Mouse (Mus musculus) hindbrain, postnatal 0 days (tissue): ENCODE measurements around the gene Il1rn. TPM values are rescaled to one million over a fixed set of nuclear protein-coding genes. Genes with fewer than 3 reads are reported as not detected.
A peak's percentile ranks its signal among the peaks of the same experiment; 100 is the strongest.

Experiments used
- ATAC-seq: fragments of 200-750 bp; cut with Nextera tagmentation; 2 replicates; pipeline ENCODE4 v1.8.0; 2017; ENCODE audit warnings: mild to moderate bottlenecking, moderate TSS enrichment, moderate library complexity
- DNase-seq: peaks from one replicate; pipeline ENCODE4 v3.0.0-alpha.2; 2015; ENCODE audit warnings: low spot score
- H3K27ac ChIP-seq: fragments of 300-500 bp; sonication (generic); 2 replicates; pipeline ENCODE4 v1.5.1; 2014; ENCODE audit warnings: mild to moderate bottlenecking
- H3K27me3 ChIP-seq: fragments of 300-500 bp; sonication (generic); 2 replicates; pipeline ENCODE4 v1.6.1; 2014; ENCODE audit warnings: low read length, mixed read lengths; ENCODE audit not compliant: insufficient read depth
- H3K36me3 ChIP-seq: fragments of 300-500 bp; sonication (generic); 2 replicates; pipeline ENCODE4 v1.6.1; 2014; ENCODE audit warnings: low read length, mixed read lengths; ENCODE audit not compliant: insufficient read depth
- H3K4me1 ChIP-seq: fragments of 300-500 bp; sonication (generic); 2 replicates; pipeline ENCODE4 v1.6.1; 2014; ENCODE audit warnings: antibody characterized with exemption, low read length, mixed read lengths; ENCODE audit not compliant: insufficient read depth
- H3K4me2 ChIP-seq: fragments of 300-500 bp; sonication (generic); 2 replicates; pipeline ENCODE4 v1.6.1; 2014; ENCODE audit warnings: low read depth, mild to moderate bottlenecking, low read length, moderate library complexity, mixed read lengths
- H3K4me3 ChIP-seq: fragments of 300-500 bp; sonication (generic); 2 replicates; pipeline ENCODE4 v1.5.1; 2014; ENCODE audit warnings: low read length
- H3K9ac ChIP-seq: fragments of 300-500 bp; sonication (generic); replicated peaks from 2 replicates; pipeline ENCODE4 v1.6.1; 2014; ENCODE audit warnings: mild to moderate bottlenecking, low read length, moderate library complexity, mixed read lengths
- H3K9me3 ChIP-seq: fragments of 300-500 bp; sonication (generic); 2 replicates; pipeline ENCODE4 v1.6.1; 2016; ENCODE audit warnings: low read length, mixed read lengths
- CTCF ChIP-seq: IDR thresholded peaks from 2 replicates; pipeline ENCODE4 v1.5.1; 2016; ENCODE audit warnings: antibody characterized with exemption, control low read depth, low read depth
- WGBS: fragments of 180-500 bp; shearing (Covaris S2); extraction: QIAGEN DNeasy Blood & Tissue Kit; methylation state at CpG from one replicate; pipeline ENCODE4 v1.1.7; 2014; 5-methylcytosine and 5-hydroxymethylcytosine counted together
- polyA plus RNA-seq: library from polyadenylated mRNA; unstranded; fragments of >200 nt; fragmentation: Nextera tagmentation; extraction: Ambion mirVana; gene quantifications from 2 replicates; pipeline ENCODE4 v1.2.1, GENCODE M21; 2015
- total RNA-seq: library from RNA; depleted of rRNA; stranded (reverse); fragments of >200 nt; gene quantifications from 2 replicates; pipeline ENCODE4 v1.2.3, GENCODE M21; 2014; rRNA removed

Il1rn gene
- not detected in 2 replicates for total RNA-seq
- 0.13 and 0.16 TPM in 2 replicates for polyA plus RNA-seq

GRCm38 (mm10) chr2:24336545-24336944 is at the start of gene Il1rn:
Gene Il1rn, plus strand, starts transcription at chr2:24336853.
- H3K4me1 ChIP-seq, result no peaks in the 10 kb centered on the region
- H3K36me3 ChIP-seq, result no peaks in the 10 kb centered on the region
- H3K4me2 ChIP-seq, result no peak within 1 kb of the TSS
- no peak within 1 kb of the TSS for H3K27ac ChIP-seq
- H3K4me3 ChIP-seq, result no peak within 1 kb of the TSS
- WGBS, result 81% methylated on average over 2 of the region's 2 CpGs
- TF ChIP-seq CTCF, result no peak
- no peaks in the 10 kb centered on the region for H3K27me3 ChIP-seq
- H3K9ac ChIP-seq, result no peak within 1 kb of the TSS
- no peak for ATAC-seq
- no peak for DNase-seq
- H3K9me3 ChIP-seq, result no peaks in the 10 kb centered on the region

GRCm38 (mm10) chr2:24290896-24291295 is 45.8 kb upstream of the Il1rn start, which contains the start of gene Il1f10:
Gene Il1f10, plus strand, starts transcription at chr2:24291196.
- Histone ChIP-seq H3K4me2 (no peak within 1 kb of the TSS), H3K27me3 (no peaks in the 10 kb centered on the region), H3K9ac (no peak within 1 kb of the TSS), H3K36me3 (no peaks in the 10 kb centered on the region), H3K4me1 (no peaks in the 10 kb centered on the region), H3K9me3 (no peaks in the 10 kb centered on the region), H3K4me3 (no peak within 1 kb of the TSS), H3K27ac (no peak within 1 kb of the TSS)
- 82% methylated on average over 5 of the region's 5 CpGs for WGBS
- no peak for DNase-seq
- TF ChIP-seq CTCF, result no peak
- ATAC-seq, result no peak

- no peaks in the 10 kb centered on the region for H3K27me3 ChIP-seq
- no peak overlapping the region for H3K4me3 ChIP-seq
- DNase-seq (no peak), ATAC-seq (no peak)
- H3K4me2 ChIP-seq, result no peak overlapping the region
- no peak overlapping the region for H3K9ac ChIP-seq
- no peaks in the 10 kb centered on the region for H3K4me1 ChIP-seq
- no peaks in the 10 kb centered on the region for H3K36me3 ChIP-seq
- no peaks in the 10 kb centered on the region for H3K9me3 ChIP-seq
- 43% methylated on average over 1 of the region's 1 CpGs for WGBS
- TF ChIP-seq CTCF, result no peak
- no peak overlapping the region for H3K27ac ChIP-seq
Measured at GRCm38 (mm10) chr2:24294616-24295015, 42.0 kb upstream of the Il1rn start.

DNA sequence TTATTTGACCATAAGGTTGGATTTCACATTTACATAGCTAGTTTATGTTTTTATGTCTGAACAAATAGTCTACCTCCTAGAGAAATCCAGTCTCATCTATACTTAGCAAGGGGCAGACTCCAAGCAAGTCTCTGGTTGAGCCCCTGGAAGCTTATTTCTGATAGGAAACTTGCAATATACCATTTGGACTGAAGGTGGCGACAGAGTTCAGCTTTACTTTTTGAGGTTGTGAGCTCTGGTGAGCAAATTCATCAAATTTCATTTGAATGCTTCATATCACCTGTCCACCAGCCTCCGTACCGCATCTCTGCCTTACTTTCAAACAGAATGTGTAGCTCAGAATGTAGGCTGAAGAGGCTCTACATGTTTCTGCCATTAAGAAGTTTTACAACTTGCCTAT is 39.8 kb upstream of the Il1rn start:
- H3K36me3 ChIP-seq, result no peaks in the 10 kb centered on the region
- H3K4me3 ChIP-seq, result no peak overlapping the region
- DNase-seq, result peak; percentile 84
- no peaks in the 10 kb centered on the region for H3K4me1 ChIP-seq
- 0 out of 2 replicates have a peak, but pooled peaks have one; percentile 47 for ATAC-seq
- no peaks in the 10 kb centered on the region for H3K9me3 ChIP-seq
- H3K9ac ChIP-seq, result no peak overlapping the region
- 3% methylated on average over 3 of the region's 3 CpGs for WGBS
- no peaks in the 10 kb centered on the region for H3K27me3 ChIP-seq
- no peak overlapping the region for H3K27ac ChIP-seq
- peak; percentile 85 for TF ChIP-seq CTCF
- no peak overlapping the region for H3K4me2 ChIP-seq

GRCm38 (mm10) chr2:24311302-24312001 is 25.2 kb upstream of the Il1rn start:
- DNase-seq (no peak), ATAC-seq (no peak)
- Histone ChIP-seq H3K27ac (no peak overlapping the region), H3K9ac (no peak overlapping the region), H3K27me3 (no peaks in the 10 kb centered on the region), H3K4me2 (no peak overlapping the region), H3K4me3 (no peak overlapping the region), H3K36me3 (no peaks in the 10 kb centered on the region), H3K9me3 (no peaks in the 10 kb centered on the region), H3K4me1 (no peaks in the 10 kb centered on the region)
- TF ChIP-seq CTCF, result no peak
- WGBS, result 74% methylated on average over 6 of the region's 6 CpGs

GRCm38 (mm10) chr2:24316919-24317318 is 19.7 kb upstream of the Il1rn start:
- ATAC-seq, result no peak
- H3K4me1 ChIP-seq, result no peaks in the 10 kb centered on the region
- no peak for TF ChIP-seq CTCF
- H3K4me3 ChIP-seq, result no peak overlapping the region
- no peaks in the 10 kb centered on the region for H3K36me3 ChIP-seq
- H3K27me3 ChIP-seq, result no peaks in the 10 kb centered on the region
- H3K9ac ChIP-seq, result no peak overlapping the region
- DNase-seq, result no peak
- 91% methylated on average over 1 of the region's 1 CpGs for WGBS
- no peaks in the 10 kb centered on the region for H3K9me3 ChIP-seq
- H3K4me2 ChIP-seq, result no peak overlapping the region
- H3K27ac ChIP-seq, result no peak overlapping the region

DNA sequence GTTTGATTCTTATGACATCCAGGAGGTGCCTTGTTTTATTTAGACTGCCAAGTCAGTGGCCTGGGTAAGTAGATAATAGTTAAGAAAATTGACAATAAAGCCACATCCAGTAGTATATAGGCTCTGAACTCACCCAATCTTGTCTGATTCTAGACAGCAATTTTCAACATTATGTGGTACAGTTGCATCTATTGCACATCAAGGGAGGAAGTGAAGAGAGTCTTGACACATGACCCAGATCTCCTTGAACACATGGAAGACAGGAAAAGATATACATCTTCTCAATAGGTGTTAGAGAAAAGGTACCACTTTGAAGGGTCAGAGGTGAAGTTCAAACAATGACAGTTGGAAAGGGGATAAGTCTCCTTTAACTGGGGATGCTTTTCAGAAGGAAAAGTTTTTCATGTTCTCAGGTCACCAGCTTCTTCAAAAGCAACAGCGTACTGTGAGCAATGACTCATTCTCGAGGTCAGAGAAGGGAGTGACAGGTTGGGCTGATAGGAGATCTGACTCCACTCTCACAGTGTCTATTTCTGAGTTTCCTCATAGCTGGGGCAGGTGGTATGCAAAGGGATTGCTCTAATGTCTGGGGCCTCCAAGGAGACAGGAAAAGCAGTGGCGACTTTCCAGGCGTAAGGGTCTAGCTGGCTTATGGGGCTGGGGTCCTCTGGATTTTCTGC is 18.6 kb upstream of the Il1rn start:
- Histone ChIP-seq H3K4me1 (no peaks in the 10 kb centered on the region), H3K36me3 (no peaks in the 10 kb centered on the region), H3K4me2 (no peak overlapping the region), H3K9me3 (no peaks in the 10 kb centered on the region), H3K9ac (no peak overlapping the region), H3K4me3 (no peak overlapping the region), H3K27ac (no peak overlapping the region), H3K27me3 (no peaks in the 10 kb centered on the region)
- 84% methylated on average over 4 of the region's 4 CpGs for WGBS
- TF ChIP-seq CTCF, result no peak
- no peak for ATAC-seq
- no peak for DNase-seq
